Comparison of ENCODE assay signal across 25 mouse cellular contexts in the genomic region with DNA sequence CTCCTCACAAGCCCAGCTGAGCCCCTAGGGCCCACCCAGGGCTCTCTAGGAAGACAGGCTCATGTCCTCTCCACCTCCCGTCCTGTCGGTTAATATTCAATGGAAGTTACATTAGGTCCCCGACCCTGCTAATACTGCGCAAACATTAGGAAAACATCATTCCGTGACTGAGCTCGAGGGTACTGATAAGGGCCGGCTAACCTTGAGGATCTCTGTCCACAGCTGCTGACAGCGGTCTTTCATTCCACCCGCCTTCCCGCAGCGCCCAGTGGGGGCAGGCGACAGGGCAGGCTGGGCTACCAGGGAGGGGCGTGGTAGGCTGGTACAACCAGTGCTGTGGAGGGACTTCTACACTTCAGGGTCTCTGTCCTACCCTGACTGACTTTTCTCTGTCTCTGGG. TPM values are rescaled to one million over a fixed set of nuclear protein-coding genes. Genes with fewer than 3 reads are reported as not detected.
DNase-seq lines count a peak whose midpoint lies in the region; ATAC-seq and TF ChIP-seq lines count a peak whose summit lies in the region.
"Had no signal": no experiment of that assay in that cellular context is flagged by ENCODE, and none has a peak within 500 bp of the region (broad histone marks: within the 10 kb centered on the region; RNA-seq: fewer than 3 reads in every experiment).

No protein-coding gene starts in this region.

- peak overlapping the region; percentile 50; the same call in 1 of the 2 replicates for H3K9ac ChIP-seq in intestine, embryonic 16.5 days (ENCODE audit: low read depth, low read length)
- no peak overlapping the region for H3K9ac ChIP-seq in liver, embryonic 15.5 days
- H3K9ac ChIP-seq in lung, postnatal 0 days (replicated peaks; ENCODE audit: low read depth): no peak overlapping the region
- H3K9ac ChIP-seq: forebrain, embryonic 15.5 days; lung, embryonic 14.5 days; midbrain, embryonic 12.5 days; neural tube, embryonic 13.5 days had no signal

- ATAC-seq in intestine, embryonic 16.5 days: peak; percentile 50
- peak; percentile 68 for ATAC-seq in liver, embryonic 15.5 days (ENCODE audit: insufficient read depth)
- no peak for ATAC-seq in granulocyte monocyte progenitor cell, adult 5-6 weeks (replicated peaks; ENCODE audit: poor library complexity, severe bottlenecking)
- ATAC-seq in lung, postnatal 0 days: no peak
- ATAC-seq: activated CD4-positive, CD25-positive, alpha-beta regulatory T cell, adult 4 months; forebrain, embryonic 15.5 days; hindbrain, postnatal 0 days; Patski had no signal

- 53% methylated on average over 13 of the region's 13 CpGs for whole genome bisulfite sequencing in intestine, embryonic 16.5 days
- 55% methylated on average over 13 of the region's 13 CpGs for WGBS in liver, embryonic 15.5 days (ENCODE audit: insufficient replicate concordance)
- WGBS in lung, postnatal 0 days: 28% methylated on average over 13 of the region's 13 CpGs

- H3K36me3 ChIP-seq in intestine, embryonic 16.5 days (ENCODE audit: control insufficient read depth, insufficient read depth, low read length): 0 out of 2 replicates have a peak, but pooled peaks cover 3% of the 10 kb centered on the region
- H3K36me3 ChIP-seq in liver, embryonic 15.5 days (replicated peaks): no peaks in the 10 kb centered on the region
- H3K36me3 ChIP-seq in lung, postnatal 0 days (ENCODE audit: insufficient read depth, low read length): no peaks in the 10 kb centered on the region
- H3K36me3 ChIP-seq: forebrain, embryonic 15.5 days; midbrain, embryonic 12.5 days; neural tube, embryonic 13.5 days had no signal

- TF ChIP-seq CTCF in lung, postnatal 0 days (IDR thresholded peaks at IDR 0.05): no peak

- peak overlapping the region; percentile 83 for H3K27ac ChIP-seq in intestine, embryonic 16.5 days (ENCODE audit: low read length)
- peak overlapping the region; percentile 67 for H3K27ac ChIP-seq in liver, embryonic 15.5 days (replicated peaks)
- no peak overlapping the region for H3K27ac ChIP-seq in lung, postnatal 0 days (ENCODE audit: low read length)
- H3K27ac ChIP-seq: forebrain, embryonic 15.5 days; hindbrain, postnatal 0 days; macrophage; midbrain, embryonic 12.5 days; neural tube, embryonic 13.5 days had no signal

- 0 out of 2 replicates have a peak overlapping the region, but pooled peaks have one; percentile 5 for H3K4me2 ChIP-seq in intestine, embryonic 16.5 days (ENCODE audit: low read depth, low read length)
- no peak overlapping the region for H3K4me2 ChIP-seq in liver, embryonic 15.5 days
- H3K4me2 ChIP-seq in lung, postnatal 0 days (replicated peaks; ENCODE audit: low read depth, low read length): no peak overlapping the region
- H3K4me2 ChIP-seq: forebrain, embryonic 15.5 days; lung, embryonic 14.5 days; midbrain, embryonic 12.5 days; neural tube, embryonic 13.5 days had no signal

- peak; percentile 60 for DNase-seq in kidney, adult 9 months
- no peak for DNase-seq in kidney, adult 18-20 months
- peak; percentile 60 for DNase-seq in adrenal gland, postnatal 14 days
- DNase-seq in lung, postnatal 0 days (ENCODE audit: low spot score): no peak
- DNase-seq: cerebellum, adult 2 months; heart, postnatal 4 days; lung, embryonic 14.5 days; retina, postnatal 1 day; right cerebral cortex, postnatal 4 days; thymus, adult 18-20 months had no signal

- no peak overlapping the region for H3K4me3 ChIP-seq in intestine, embryonic 16.5 days (ENCODE audit: low read length)
- no peak overlapping the region for H3K4me3 ChIP-seq in liver, embryonic 15.5 days (replicated peaks)
- H3K4me3 ChIP-seq in lung, postnatal 0 days (ENCODE audit: low read depth, low read length): no peak overlapping the region
- H3K4me3 ChIP-seq: erythroblast, embryonic 14.5 days; forebrain, embryonic 15.5 days; midbrain, embryonic 12.5 days; neural tube, embryonic 13.5 days had no signal

- H3K4me1 ChIP-seq in intestine, embryonic 16.5 days (ENCODE audit: control insufficient read depth, insufficient read depth, low read length): peaks cover 29% of the 10 kb centered on the region; the same call in 1 of the 2 replicates
- peaks cover 39% of the 10 kb centered on the region for H3K4me1 ChIP-seq in liver, embryonic 15.5 days (replicated peaks)
- no peaks in the 10 kb centered on the region for H3K4me1 ChIP-seq in lung, postnatal 0 days (ENCODE audit: insufficient read depth, low read depth, low read length)
- H3K4me1 ChIP-seq: forebrain, embryonic 15.5 days; midbrain, embryonic 12.5 days; neural tube, embryonic 13.5 days had no signal

- H3K9me3 ChIP-seq in intestine, embryonic 16.5 days (ENCODE audit: control insufficient read depth, low read length): no peaks in the 10 kb centered on the region
- H3K9me3 ChIP-seq in liver, embryonic 15.5 days (replicated peaks): no peaks in the 10 kb centered on the region
- no peaks in the 10 kb centered on the region for H3K9me3 ChIP-seq in lung, postnatal 0 days (ENCODE audit: low read length)
- H3K9me3 ChIP-seq: forebrain, embryonic 15.5 days; midbrain, embryonic 12.5 days; neural tube, embryonic 13.5 days had no signal

- H3K27me3 ChIP-seq in intestine, embryonic 16.5 days (replicated peaks; ENCODE audit: control insufficient read depth, insufficient read depth, low read length): no peaks in the 10 kb centered on the region
- H3K27me3 ChIP-seq in liver, embryonic 15.5 days: no peaks in the 10 kb centered on the region; the same call in 1 of the 2 replicates
- H3K27me3 ChIP-seq in lung, postnatal 0 days (replicated peaks; ENCODE audit: insufficient read depth, low read length): no peaks in the 10 kb centered on the region
- H3K27me3 ChIP-seq: forebrain, embryonic 15.5 days; midbrain, embryonic 12.5 days; neural tube, embryonic 13.5 days had no signal

- no peak for TF ChIP-seq EP300 in lung, postnatal 0 days (IDR thresholded peaks at IDR 0.05)

RNA-seq across cellular contexts. Expression of a gene that starts 46.7 kb away (rescaled TPM):
- 29.9 and 33.4 TPM in 2 replicates for total RNA-seq in adrenal gland, postnatal 14 days (2021)
- 22.2 and 22.9 TPM in 2 replicates for polyA plus RNA-seq in intestine, embryonic 16.5 days (2015; fragmentation: Nextera tagmentation; extraction: Ambion mirVana)
- 8.5 and 10.4 TPM in 2 replicates for polyA plus RNA-seq in liver, embryonic 15.5 days (2015; fragmentation: Nextera tagmentation; extraction: Ambion mirVana)
- total RNA-seq in granulocyte monocyte progenitor cell, adult 5-6 weeks (2014; fragmentation: Nextera tagmentation): 21.1 and 21.8 TPM in 2 replicates
- total RNA-seq in granulocyte monocyte progenitor cell, adult 5-6 weeks (2017): 12.7 and 13.3 TPM in 2 replicates
- 17.2 and 20.0 TPM in 2 replicates for polyA plus RNA-seq in lung, postnatal 0 days (2015; fragmentation: Nextera tagmentation; extraction: Ambion mirVana)

RNA-seq across cellular contexts. Expression of a gene that starts 48.8 kb away (rescaled TPM):
- total RNA-seq in adrenal gland, postnatal 14 days (2021): 2.0 and 28.1 TPM in 2 replicates
- 86.6 and 88.5 TPM in 2 replicates for polyA plus RNA-seq in intestine, embryonic 16.5 days (2015; fragmentation: Nextera tagmentation; extraction: Ambion mirVana)
- 17.0 and 19.0 TPM in 2 replicates for polyA plus RNA-seq in liver, embryonic 15.5 days (2015; fragmentation: Nextera tagmentation; extraction: Ambion mirVana)
- total RNA-seq in granulocyte monocyte progenitor cell, adult 5-6 weeks (2014; fragmentation: Nextera tagmentation): 0.37 and 1.6 TPM in 2 replicates
- 0.15 and 0.30 TPM in 2 replicates for total RNA-seq in granulocyte monocyte progenitor cell, adult 5-6 weeks (2017)
- 0.23 TPM in 1 of 2 replicates, not detected in the other for polyA plus RNA-seq in lung, postnatal 0 days (2015; fragmentation: Nextera tagmentation; extraction: Ambion mirVana)
- total RNA-seq: heart, postnatal 4 days; left cerebral cortex, postnatal 36 days had no signal
- polyA plus RNA-seq: activated CD4-positive, CD25-positive, alpha-beta regulatory T cell, adult 4 months; C2C12; embryonic facial prominence, embryonic 11.5 days; forebrain, embryonic 15.5 days; heart, embryonic 14.5 days; hindbrain, postnatal 0 days; macrophage; midbrain, embryonic 12.5 days; neural tube, embryonic 13.5 days had no signal

Comparison
In these comparisons a context has a peak if more than half of its experiments do, and no peak if none do; other contexts are left out.
1. DNase-seq: peak in kidney, adult 9 months (single experiment) and adrenal gland, postnatal 14 days (single experiment); none in kidney, adult 18-20 months (single experiment) and lung, postnatal 0 days (single experiment).
2. ATAC-seq: peak in intestine, embryonic 16.5 days (single experiment) and liver, embryonic 15.5 days (single experiment); none in granulocyte monocyte progenitor cell, adult 5-6 weeks (single experiment) and lung, postnatal 0 days (single experiment).
3. RNA of a gene that starts 48.8 kb away (polyA plus RNA-seq): 86.6 to 88.5 TPM in intestine, embryonic 16.5 days and 17.0 to 19.0 TPM in liver, embryonic 15.5 days; 0.23 TPM in lung, postnatal 0 days; every median in the first group is over 10 times any median in the second.